In the genomic region with DNA sequence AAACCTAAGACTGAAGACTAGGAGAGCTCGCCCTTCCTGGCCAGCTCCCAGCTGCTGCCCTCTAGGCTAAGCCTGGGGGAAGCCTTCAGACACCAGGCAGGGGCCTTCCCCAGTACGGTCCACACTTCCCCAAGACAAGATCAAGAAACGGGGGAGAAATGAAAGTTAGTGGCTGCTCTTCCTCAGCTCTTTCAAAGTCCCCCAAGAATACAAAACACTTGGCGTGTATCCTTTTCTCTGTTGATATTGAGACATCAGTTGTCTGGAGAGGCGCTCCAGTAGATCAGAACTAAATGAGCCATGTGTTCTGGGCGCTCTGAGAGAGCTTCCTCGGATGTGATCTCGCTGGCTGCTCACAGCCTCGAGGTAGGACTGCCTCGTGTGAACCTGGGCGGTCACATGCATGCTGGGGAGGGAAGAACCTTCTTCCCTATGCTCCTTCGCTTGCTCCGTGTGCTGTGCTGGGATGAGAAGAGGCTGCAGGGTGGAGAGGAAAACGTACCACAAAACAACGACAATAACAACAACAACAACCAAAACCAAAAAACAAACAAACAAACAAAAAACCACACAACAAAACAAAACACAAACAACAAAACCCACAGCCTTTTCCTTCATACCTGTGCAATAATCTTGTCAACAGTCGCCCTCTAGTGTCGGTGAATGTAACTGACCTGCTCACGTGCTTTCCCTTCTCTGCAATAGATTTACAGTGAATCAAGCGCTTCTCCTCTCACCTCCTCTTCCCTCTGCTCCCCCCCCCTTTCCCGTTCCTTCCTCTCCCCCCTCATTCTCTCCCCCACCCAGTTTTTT, we compare ENCODE assay signal across 7 mouse cellular contexts. TPM values are rescaled to one million over a fixed set of nuclear protein-coding genes. Genes with fewer than 3 reads are reported as not detected.
DNase-seq lines count a peak whose midpoint lies in the region; ATAC-seq lines count a peak whose summit lies in the region.

No protein-coding gene starts in this region.

- no peak overlapping the region for H3K27ac ChIP-seq in forebrain, embryonic 15.5 days (replicated peaks)
- H3K27ac ChIP-seq in hindbrain, embryonic 13.5 days, result no peak overlapping the region

- H3K27me3 ChIP-seq in forebrain, embryonic 15.5 days, result no peaks in the 10 kb centered on the region
- peaks cover 9% of the 10 kb centered on the region for H3K27me3 ChIP-seq in hindbrain, embryonic 13.5 days

- peak; percentile 67 for ATAC-seq in forebrain, embryonic 15.5 days (replicated peaks)
- ATAC-seq in hindbrain, embryonic 13.5 days (ENCODE audit: low FRiP score), result peak; percentile 69

- no peak overlapping the region for H3K4me3 ChIP-seq in forebrain, embryonic 15.5 days
- peak overlapping the region; percentile 14 for H3K4me3 ChIP-seq in hindbrain, embryonic 13.5 days

- peak overlapping the region; percentile 13; the same call in 1 of the 2 replicates for H3K4me2 ChIP-seq in forebrain, embryonic 15.5 days (replicated peaks)
- H3K4me2 ChIP-seq in hindbrain, embryonic 13.5 days, result peak overlapping the region; percentile 44

- H3K4me1 ChIP-seq in forebrain, embryonic 15.5 days, result peaks cover 9% of the 10 kb centered on the region; the same call in 1 of the 2 replicates
- H3K4me1 ChIP-seq in hindbrain, embryonic 13.5 days (replicated peaks), result peaks cover 17% of the 10 kb centered on the region

- H3K9ac ChIP-seq in forebrain, embryonic 15.5 days (replicated peaks), result no peak overlapping the region
- no peak overlapping the region for H3K9ac ChIP-seq in hindbrain, embryonic 13.5 days

- no peaks in the 10 kb centered on the region for H3K36me3 ChIP-seq in forebrain, embryonic 15.5 days
- no peaks in the 10 kb centered on the region for H3K36me3 ChIP-seq in hindbrain, embryonic 13.5 days

- 24% methylated on average over 20 of the region's 20 CpGs for WGBS in forebrain, embryonic 15.5 days
- 21% methylated on average over 20 of the region's 20 CpGs for WGBS in hindbrain, embryonic 13.5 days

- DNase-seq in Muller cell, postnatal 12 days (ENCODE audit: inconsistent ontology term), result peak; percentile 57
- peak; percentile 46 for DNase-seq in cerebellum, adult 11 months
- DNase-seq in layer of hippocampus, postnatal 14 days (ENCODE audit: low spot score in 2 of 2), result peak; percentile 75 to 86
- DNase-seq in lung, postnatal 14 days, result peak; percentile 82
- DNase-seq in retina, postnatal 7 days (ENCODE audit: low read depth, low spot score), result peak; percentile 59

- no peaks in the 10 kb centered on the region for H3K9me3 ChIP-seq in forebrain, embryonic 15.5 days
- no peaks in the 10 kb centered on the region for H3K9me3 ChIP-seq in hindbrain, embryonic 13.5 days

RNA-seq across cellular contexts. Expression of a gene that starts 28.0 kb away (rescaled TPM):
- polyA plus RNA-seq in forebrain, embryonic 15.5 days (2015; fragmentation: Nextera tagmentation; extraction: Ambion mirVana), result 81.5 and 87.6 TPM in 2 replicates
- polyA plus RNA-seq in hindbrain, embryonic 13.5 days (2015; fragmentation: Nextera tagmentation; extraction: Ambion mirVana), result 80.1 and 80.9 TPM in 2 replicates
- total RNA-seq in layer of hippocampus, postnatal 14 days (2021), result 10 to 100 TPM; 52.3 to 59.4 TPM
